Mouse (Mus musculus) midbrain, embryonic 12.5 days (tissue): ENCODE measurements around the gene Arrdc5. TPM values are rescaled to one million over a fixed set of nuclear protein-coding genes. Genes with fewer than 3 reads are reported as not detected.

Experiments
- polyA plus RNA-seq: library from polyadenylated mRNA; unstranded; fragments of >200 nt; fragmentation: Nextera tagmentation; extraction: Ambion mirVana; gene quantifications from 2 replicates; pipeline ENCODE4 v1.2.1, GENCODE M21; 2016

Gene Arrdc5
- polyA plus RNA-seq, 1 experiment from 2014 or later = not detected

Other genes starting within 250 kb of the Arrdc5 start
- gene Ubxn6, start 225.3 kb downstream of the Arrdc5 start, polyA plus RNA-seq = 54.9 and 58.1 TPM in 2 replicates
- gene Hdgfl2, start 220.7 kb downstream of the Arrdc5 start, polyA plus RNA-seq = 179 and 184 TPM in 2 replicates
- 0.09 and 0.10 TPM in 2 replicates for gene Plin4, start 190.5 kb downstream of the Arrdc5 start, polyA plus RNA-seq
- gene Plin5, start 182.7 kb downstream of the Arrdc5 start, polyA plus RNA-seq = 0.14 and 0.34 TPM in 2 replicates
- gene Lrg1, start 178.3 kb downstream of the Arrdc5 start, polyA plus RNA-seq = 0.29 TPM in 1 of 2 replicates, not detected in the other
- 6.5 and 7.9 TPM in 2 replicates for gene Sema6b, start 159.9 kb downstream of the Arrdc5 start, polyA plus RNA-seq
- 8.0 and 8.2 TPM in 2 replicates for gene Tnfaip8l1, start 137.8 kb downstream of the Arrdc5 start, polyA plus RNA-seq
- gene Mydgf, start 116.4 kb downstream of the Arrdc5 start, polyA plus RNA-seq = 56.8 and 61.6 TPM in 2 replicates
- gene Dpp9, start 81.4 kb downstream of the Arrdc5 start, polyA plus RNA-seq = 41.0 and 43.9 TPM in 2 replicates
- 17.9 and 18.6 TPM in 2 replicates for gene Fem1a, start 43.5 kb downstream of the Arrdc5 start, polyA plus RNA-seq
- 1.7 TPM in 2 replicates for gene Ticam1, start 23.5 kb downstream of the Arrdc5 start, polyA plus RNA-seq
- gene Plin3, start 7.4 kb downstream of the Arrdc5 start, polyA plus RNA-seq = 28.9 and 29.0 TPM in 2 replicates
- 161 and 166 TPM in 2 replicates for gene Uhrf1, start 3.0 kb upstream of the Arrdc5 start, polyA plus RNA-seq
- 75.1 and 80.4 TPM in 2 replicates for gene Kdm4b, start 25.8 kb upstream of the Arrdc5 start, polyA plus RNA-seq
- 290 and 332 TPM in 2 replicates for gene Ptprs, start 176.2 kb upstream of the Arrdc5 start, polyA plus RNA-seq
- not detected in 2 replicates for gene Znrf4, start 212.1 kb upstream of the Arrdc5 start, polyA plus RNA-seq